Mouse (Mus musculus): ENCODE data around the gene Gnai1. TPM values are rescaled to one million over a fixed set of nuclear protein-coding genes. Genes with fewer than 3 reads are reported as not detected.
A peak's percentile ranks its signal among the peaks of the same experiment; 100 is the strongest.
"Not testable (repeated sequence)": the region's sequence is repeated elsewhere in the genome, so short reads cannot be mapped to it uniquely, and the experiment has no call there.

Gnai1 gene
- polyA plus RNA-seq, 1 experiment from 2014 or later = 109 TPM

DNA sequence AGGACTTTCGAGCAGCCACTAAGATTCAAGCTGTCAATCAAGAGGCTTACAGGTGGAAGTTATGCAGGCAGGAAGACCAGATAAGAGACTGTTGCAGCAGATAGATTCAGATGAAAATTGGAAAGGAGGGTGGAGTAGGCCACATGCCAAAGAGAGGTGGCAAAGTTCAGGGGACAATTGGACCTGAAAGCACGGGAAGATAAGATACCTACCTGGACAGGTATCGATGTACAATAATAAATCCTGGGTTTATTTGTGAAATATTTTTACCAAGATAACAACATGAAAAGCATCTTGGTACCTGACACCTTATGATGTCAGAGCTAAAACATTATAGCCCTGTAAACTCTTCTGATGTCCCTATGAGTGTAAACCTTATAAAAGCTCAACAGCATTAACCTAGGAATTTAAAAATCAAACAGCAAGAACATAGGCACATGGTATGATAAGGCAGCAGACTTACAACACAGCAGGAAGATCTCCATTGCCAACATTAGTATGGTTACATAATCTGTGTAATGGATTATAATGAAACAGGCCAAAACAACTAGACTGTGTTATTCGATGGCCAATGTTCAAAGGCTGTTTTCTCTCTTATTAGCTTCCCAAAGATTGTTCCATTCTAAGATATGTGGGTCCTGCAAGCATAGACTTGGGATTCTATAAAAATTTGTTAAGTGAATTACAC, 16.6 kb downstream of the Gnai1 start:
- Histone ChIP-seq H3K36me3 (ENCODE audit: control insufficient read depth, insufficient read depth, low read length) (no peaks in the 10 kb centered on the region), H3K9me3 (replicated peaks; ENCODE audit: control insufficient read depth, low read length, poor library complexity, severe bottlenecking) (0 out of 2 replicates have a peak, but pooled peaks cover 2% of the 10 kb centered on the region), H3K4me2 (ENCODE audit: low read length) (no peak overlapping the region), H3K4me3 (ENCODE audit: low read depth, low read length) (no peak overlapping the region), H3K27me3 (ENCODE audit: control insufficient read depth, insufficient read depth, low read depth, low read length) (no peaks in the 10 kb centered on the region), H3K4me1 (ENCODE audit: control insufficient read depth, insufficient read depth, low read length) (no peaks in the 10 kb centered on the region), H3K9ac (ENCODE audit: low read depth, low read length) (no peak overlapping the region), H3K27ac (ENCODE audit: low read length) (no peak overlapping the region)
- WGBS = 94% methylated on average over 4 of the region's 4 CpGs
- no peak for ATAC-seq

GRCm38 (mm10) chr5:18342765-18343454, 17.2 kb downstream of the Gnai1 start:
- H3K27me3 ChIP-seq (ENCODE audit: control insufficient read depth, insufficient read depth, low read depth, low read length) = no peaks in the 10 kb centered on the region
- H3K4me3 ChIP-seq (ENCODE audit: low read depth, low read length) = no peak overlapping the region
- H3K4me2 ChIP-seq (ENCODE audit: low read length) = no peak overlapping the region
- peak; percentile 51; the same call in 1 of the 2 replicates for ATAC-seq
- H3K9ac ChIP-seq (ENCODE audit: low read depth, low read length) = no peak overlapping the region
- 78% methylated on average over 4 of the region's 4 CpGs for WGBS
- no peaks in the 10 kb centered on the region for H3K36me3 ChIP-seq (ENCODE audit: control insufficient read depth, insufficient read depth, low read length)
- H3K4me1 ChIP-seq (ENCODE audit: control insufficient read depth, insufficient read depth, low read length) = no peaks in the 10 kb centered on the region
- H3K9me3 ChIP-seq (replicated peaks; ENCODE audit: control insufficient read depth, low read length, poor library complexity, severe bottlenecking) = 0 out of 2 replicates have a peak, but pooled peaks cover 2% of the 10 kb centered on the region
- H3K27ac ChIP-seq (ENCODE audit: low read length) = no peak overlapping the region

- 92% methylated on average over 1 of the region's 1 CpGs for WGBS
Measured at GRCm38 (mm10) chr5:18341876-18342275, 18.3 kb downstream of the Gnai1 start.

DNA sequence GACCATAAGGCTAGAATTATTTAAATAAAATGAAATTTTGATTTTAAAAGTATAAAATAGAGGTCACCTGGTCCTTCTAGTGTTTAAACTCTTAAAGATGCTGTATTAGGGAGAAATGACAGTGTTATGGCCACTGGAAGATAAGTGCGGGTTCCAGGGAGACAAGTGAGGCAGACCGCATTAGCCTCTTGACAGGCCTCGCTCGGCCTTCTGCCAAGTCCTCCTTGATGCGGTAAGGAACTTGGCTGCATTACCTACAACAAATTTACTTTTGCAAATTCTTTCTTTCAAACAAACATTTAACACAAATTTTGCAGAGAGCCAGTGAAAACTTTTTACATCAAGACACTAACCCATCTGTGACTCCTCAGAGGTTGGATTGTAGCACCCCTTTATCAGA, 27.9 kb downstream of the Gnai1 start:
- no peaks in the 10 kb centered on the region for H3K27me3 ChIP-seq (ENCODE audit: control insufficient read depth, insufficient read depth, low read depth, low read length)
- ATAC-seq = no peak
- no peaks in the 10 kb centered on the region for H3K36me3 ChIP-seq (ENCODE audit: control insufficient read depth, insufficient read depth, low read length)
- no peaks in the 10 kb centered on the region for H3K9me3 ChIP-seq (replicated peaks; ENCODE audit: control insufficient read depth, low read length, poor library complexity, severe bottlenecking)
- no peak overlapping the region for H3K27ac ChIP-seq (ENCODE audit: low read length)
- no peak overlapping the region for H3K9ac ChIP-seq (ENCODE audit: low read depth, low read length)
- H3K4me3 ChIP-seq (ENCODE audit: low read depth, low read length) = no peak overlapping the region
- 96% methylated on average over 5 of the region's 5 CpGs for WGBS
- no peak overlapping the region for H3K4me2 ChIP-seq (ENCODE audit: low read length)
- H3K4me1 ChIP-seq (ENCODE audit: control insufficient read depth, insufficient read depth, low read length) = peaks cover 2% of the 10 kb centered on the region; the same call in 1 of the 2 replicates

More at GRCm38 (mm10) chr5:18341876-18342275, 18.3 kb downstream of the Gnai1 start:
- not testable (repeated sequence) for ATAC-seq; H3K27ac ChIP-seq (ENCODE audit: low read length); H3K27me3 ChIP-seq (ENCODE audit: control insufficient read depth, insufficient read depth, low read depth, low read length); H3K4me1 ChIP-seq (ENCODE audit: control insufficient read depth, insufficient read depth, low read length); H3K9me3 ChIP-seq (replicated peaks; ENCODE audit: control insufficient read depth, low read length, poor library complexity, severe bottlenecking); H3K4me3 ChIP-seq (ENCODE audit: low read depth, low read length); H3K36me3 ChIP-seq (ENCODE audit: control insufficient read depth, insufficient read depth, low read length); H3K9ac ChIP-seq (ENCODE audit: low read depth, low read length); H3K4me2 ChIP-seq (ENCODE audit: low read length)

DNA sequence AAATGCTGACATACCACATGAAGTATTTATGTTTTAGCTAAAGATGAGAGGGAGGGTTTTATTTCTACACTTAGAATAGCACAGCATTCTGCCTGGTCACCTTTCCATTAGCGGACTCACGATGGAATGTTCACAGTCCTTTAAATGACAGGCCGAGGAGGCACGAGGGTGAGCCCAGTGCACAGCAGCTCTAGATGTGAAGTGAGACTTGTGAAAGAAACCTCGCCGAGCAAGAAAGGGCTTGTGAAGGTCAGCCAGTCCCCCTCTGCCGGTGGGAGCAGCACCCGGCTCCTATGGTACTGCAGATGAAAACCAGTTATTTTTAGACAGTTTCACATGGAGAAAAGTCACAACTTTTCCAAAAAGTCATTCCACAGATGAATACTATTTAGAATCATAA, 29.4 kb downstream of the Gnai1 start:
- no peak overlapping the region for H3K4me3 ChIP-seq (ENCODE audit: low read depth, low read length)
- peak; percentile 47; the same call in 1 of the 2 replicates for ATAC-seq
- WGBS = 63% methylated on average over 8 of the region's 8 CpGs
- no peak overlapping the region for H3K9ac ChIP-seq (ENCODE audit: low read depth, low read length)
- no peak overlapping the region for H3K27ac ChIP-seq (ENCODE audit: low read length)
- peaks cover 2% of the 10 kb centered on the region; the same call in 1 of the 2 replicates for H3K4me1 ChIP-seq (ENCODE audit: control insufficient read depth, insufficient read depth, low read length)
- no peaks in the 10 kb centered on the region for H3K36me3 ChIP-seq (ENCODE audit: control insufficient read depth, insufficient read depth, low read length)
- H3K27me3 ChIP-seq (ENCODE audit: control insufficient read depth, insufficient read depth, low read depth, low read length) = no peaks in the 10 kb centered on the region
- H3K4me2 ChIP-seq (ENCODE audit: low read length) = no peak overlapping the region
- no peaks in the 10 kb centered on the region for H3K9me3 ChIP-seq (replicated peaks; ENCODE audit: control insufficient read depth, low read length, poor library complexity, severe bottlenecking)

- WGBS = 60% methylated on average over 6 of the region's 6 CpGs
Measured at GRCm38 (mm10) chr5:18326159-18326558, 34.0 kb downstream of the Gnai1 start.

DNA sequence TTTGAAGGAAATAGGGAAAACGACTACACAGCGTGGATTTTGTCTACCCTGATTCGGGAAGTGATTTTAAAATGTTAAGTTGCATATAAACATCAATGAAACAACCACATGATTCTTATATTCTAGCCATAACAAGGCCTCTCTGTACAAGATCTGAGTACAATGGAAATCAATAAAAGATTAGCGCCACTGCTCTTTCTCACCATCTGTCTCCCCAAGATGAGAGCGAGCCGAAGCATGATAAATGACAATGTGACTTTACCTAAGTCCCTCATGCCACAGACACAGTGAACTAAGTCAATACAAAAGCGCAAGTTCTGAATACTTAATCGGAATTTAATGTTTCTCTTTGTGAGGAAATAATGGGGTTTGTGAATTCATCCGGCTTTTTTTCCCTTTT, 36.6 kb downstream of the Gnai1 start:
- Histone ChIP-seq H3K27me3 (ENCODE audit: control insufficient read depth, insufficient read depth, low read depth, low read length) (no peaks in the 10 kb centered on the region), H3K4me3 (ENCODE audit: low read depth, low read length) (no peak overlapping the region), H3K4me1 (ENCODE audit: control insufficient read depth, insufficient read depth, low read length) (no peaks in the 10 kb centered on the region), H3K27ac (ENCODE audit: low read length) (no peak overlapping the region), H3K9ac (ENCODE audit: low read depth, low read length) (no peak overlapping the region), H3K4me2 (ENCODE audit: low read length) (no peak overlapping the region), H3K36me3 (ENCODE audit: control insufficient read depth, insufficient read depth, low read length) (no peaks in the 10 kb centered on the region), H3K9me3 (replicated peaks; ENCODE audit: control insufficient read depth, low read length, poor library complexity, severe bottlenecking) (no peaks in the 10 kb centered on the region)
- no peak for ATAC-seq
- WGBS = 52% methylated on average over 9 of the region's 9 CpGs

More at GRCm38 (mm10) chr5:18326159-18326558, 34.0 kb downstream of the Gnai1 start:
- no peak overlapping the region for H3K9ac ChIP-seq (ENCODE audit: low read depth, low read length)
- H3K36me3 ChIP-seq (ENCODE audit: control insufficient read depth, insufficient read depth, low read length) = no peaks in the 10 kb centered on the region
- ATAC-seq = no peak
- H3K27ac ChIP-seq (ENCODE audit: low read length) = no peak overlapping the region
- H3K9me3 ChIP-seq (replicated peaks; ENCODE audit: control insufficient read depth, low read length, poor library complexity, severe bottlenecking) = no peaks in the 10 kb centered on the region
- H3K4me2 ChIP-seq (ENCODE audit: low read length) = no peak overlapping the region
- H3K4me3 ChIP-seq (ENCODE audit: low read depth, low read length) = no peak overlapping the region
- no peaks in the 10 kb centered on the region for H3K27me3 ChIP-seq (ENCODE audit: control insufficient read depth, insufficient read depth, low read depth, low read length)
- H3K4me1 ChIP-seq (ENCODE audit: control insufficient read depth, insufficient read depth, low read length) = no peaks in the 10 kb centered on the region; the same call in 1 of the 2 replicates

DNA sequence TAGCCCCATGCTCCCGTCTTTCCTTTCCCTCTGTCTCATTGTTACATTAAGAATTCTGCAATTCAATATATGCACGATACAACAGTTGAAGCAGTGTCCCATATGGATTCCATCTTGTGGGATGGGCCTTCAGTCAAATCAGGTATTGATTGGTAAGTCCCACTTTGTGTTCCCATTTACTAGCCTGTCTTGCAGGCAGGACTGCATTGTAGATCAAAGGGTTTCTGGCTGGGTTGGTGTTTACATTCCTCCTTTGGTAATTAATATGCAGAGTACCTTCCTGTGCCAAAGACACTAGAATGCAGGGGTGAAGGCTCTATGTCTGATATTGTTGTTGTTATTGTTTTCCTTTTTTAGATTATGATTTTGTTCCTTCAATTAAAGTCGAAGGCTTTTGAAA, 38.5 kb downstream of the Gnai1 start:
- Histone ChIP-seq H3K27ac (ENCODE audit: low read length) (no peak overlapping the region), H3K9me3 (replicated peaks; ENCODE audit: control insufficient read depth, low read length, poor library complexity, severe bottlenecking) (no peaks in the 10 kb centered on the region), H3K36me3 (ENCODE audit: control insufficient read depth, insufficient read depth, low read length) (no peaks in the 10 kb centered on the region), H3K27me3 (ENCODE audit: control insufficient read depth, insufficient read depth, low read depth, low read length) (no peaks in the 10 kb centered on the region), H3K4me1 (ENCODE audit: control insufficient read depth, insufficient read depth, low read length) (no peaks in the 10 kb centered on the region), H3K4me3 (ENCODE audit: low read depth, low read length) (no peak overlapping the region), H3K4me2 (ENCODE audit: low read length) (no peak overlapping the region), H3K9ac (ENCODE audit: low read depth, low read length) (no peak overlapping the region)
- ATAC-seq = no peak
- WGBS = 73% methylated on average over 3 of the region's 3 CpGs

DNA sequence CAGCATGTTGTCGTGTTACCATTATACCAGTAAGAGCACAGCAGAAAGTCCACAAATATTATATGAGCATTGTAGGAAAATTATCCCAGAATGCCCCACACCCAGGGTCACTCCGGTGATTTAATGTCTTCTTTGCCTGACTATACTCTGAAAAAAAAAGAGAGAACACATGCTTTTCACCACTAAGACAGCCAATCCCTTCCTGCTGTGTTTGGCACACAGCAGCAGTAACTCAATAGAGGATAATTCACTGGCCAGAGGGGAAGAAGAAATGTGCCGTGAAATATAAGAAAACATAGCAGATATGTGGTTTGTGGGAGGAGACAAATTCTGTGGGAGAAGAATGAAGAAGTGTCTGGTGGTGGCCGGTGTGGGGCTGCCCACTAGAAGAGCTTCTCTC, 41.3 kb downstream of the Gnai1 start:
- H3K4me3 ChIP-seq (ENCODE audit: low read depth, low read length) = no peak overlapping the region
- 74% methylated on average over 4 of the region's 4 CpGs for WGBS
- no peak overlapping the region for H3K27ac ChIP-seq (ENCODE audit: low read length)
- H3K9ac ChIP-seq (ENCODE audit: low read depth, low read length) = no peak overlapping the region
- H3K9me3 ChIP-seq (replicated peaks; ENCODE audit: control insufficient read depth, low read length, poor library complexity, severe bottlenecking) = no peaks in the 10 kb centered on the region
- H3K4me1 ChIP-seq (ENCODE audit: control insufficient read depth, insufficient read depth, low read length) = peaks cover 2% of the 10 kb centered on the region; the same call in 1 of the 2 replicates
- no peak for ATAC-seq
- no peaks in the 10 kb centered on the region for H3K36me3 ChIP-seq (ENCODE audit: control insufficient read depth, insufficient read depth, low read length)
- H3K27me3 ChIP-seq (ENCODE audit: control insufficient read depth, insufficient read depth, low read depth, low read length) = no peaks in the 10 kb centered on the region
- H3K4me2 ChIP-seq (ENCODE audit: low read length) = no peak overlapping the region
